Mouse (Mus musculus) lung, adult 2 months (tissue): ENCODE data around the gene Gm45234.

ENCODE experiments used
- CTCF ChIP-seq: fragments of 200-500 bp; IDR thresholded peaks from 2 replicates; pipeline ENCODE4 v1.5.1; 2011; ENCODE audit warnings: mild to moderate bottlenecking, low read length, control low read depth; ENCODE audit not compliant: insufficient read depth
- POLR2A ChIP-seq: fragments of 200-500 bp; IDR thresholded peaks from 2 replicates; pipeline ENCODE4 v1.6.1; 2011; ENCODE audit warnings: low read depth, mild to moderate bottlenecking, control low read depth, low read length, borderline replicate concordance; ENCODE audit errors: extremely low read depth

DNA sequence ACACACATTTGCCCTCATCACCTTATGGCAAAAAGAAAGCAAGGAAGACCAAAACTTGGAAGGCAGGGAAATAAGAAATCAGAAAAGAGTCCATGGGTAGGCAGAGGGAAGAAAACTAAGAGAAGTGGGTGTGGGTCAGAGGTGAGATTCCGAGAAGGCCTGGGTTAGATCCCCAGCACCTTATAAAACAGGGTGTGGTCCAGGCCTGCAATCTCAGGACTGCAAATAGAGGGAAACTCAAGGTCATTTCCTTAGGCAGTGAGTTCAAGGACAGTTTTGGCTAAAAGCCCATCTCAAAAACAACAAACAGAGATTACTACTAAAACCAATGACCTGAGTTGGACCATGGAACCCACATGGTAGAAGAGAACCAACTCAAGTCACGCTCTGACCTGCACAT is 2.0 kb downstream of the Gm45234 start:
- TF ChIP-seq CTCF (no peak), POLR2A (no peak)
